30 mouse cellular contexts compared by ENCODE assay signal in the genomic region with DNA sequence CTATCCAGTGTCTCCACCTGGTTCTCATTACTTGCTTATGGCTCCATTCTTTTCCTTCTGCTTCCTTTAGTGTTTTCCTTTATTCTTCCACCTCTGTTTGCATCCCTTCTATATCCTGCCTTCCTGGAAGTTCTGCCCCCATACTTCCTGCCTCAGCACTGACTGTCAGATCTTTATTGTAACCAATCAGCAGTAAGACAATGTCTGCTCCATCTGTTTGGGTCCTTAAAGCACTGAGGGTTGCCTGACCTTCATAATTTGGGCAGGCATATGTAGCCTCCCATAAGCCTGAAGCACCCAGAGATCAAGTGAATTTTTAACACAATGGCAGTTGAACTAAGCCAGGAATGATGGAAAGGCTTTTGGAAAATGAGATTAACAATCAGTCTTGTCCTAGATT.
"Had no signal": no experiment of that assay in that cellular context is flagged by ENCODE, and none has a peak within 500 bp of the region (broad histone marks: within the 10 kb centered on the region; RNA-seq: fewer than 3 reads in every experiment).

No protein-coding gene starts in this region.

- H3K4me1 ChIP-seq: heart, embryonic 10.5 days; heart, embryonic 12.5 days; heart, embryonic 13.5 days; heart, embryonic 15.5 days; hindbrain, embryonic 10.5 days; hindbrain, embryonic 12.5 days; hindbrain, embryonic 13.5 days; hindbrain, embryonic 15.5 days; intestine, embryonic 15.5 days; kidney, embryonic 15.5 days had no signal

- H3K27ac ChIP-seq: heart, embryonic 10.5 days; heart, embryonic 13.5 days; heart, embryonic 15.5 days; hindbrain, embryonic 10.5 days; hindbrain, embryonic 12.5 days; hindbrain, embryonic 13.5 days; hindbrain, embryonic 14.5 days; hindbrain, embryonic 15.5 days; hindbrain, postnatal 0 days; intestine, embryonic 15.5 days; kidney, embryonic 15.5 days; kidney, postnatal 0 days; left cerebral cortex, adult 2 months had no signal

- DNase-seq: heart, postnatal 10 days; heart, postnatal 14 days; heart, postnatal 36 days; heart, postnatal 4 days; kidney, adult 11 months; kidney, adult 18-20 months; kidney, adult 2 months; kidney, adult 8-10 months; kidney, adult 9 months; kidney, postnatal 10 days; kidney, postnatal 14 days; kidney, postnatal 25 days; kidney, postnatal 36 days; kidney, postnatal 4 days; layer of hippocampus, adult 9-11 months; layer of hippocampus, postnatal 36 days had no signal

- H3K36me3 ChIP-seq: heart, embryonic 10.5 days; heart, embryonic 12.5 days; heart, embryonic 13.5 days; heart, embryonic 15.5 days; hindbrain, embryonic 10.5 days; hindbrain, embryonic 12.5 days; hindbrain, embryonic 13.5 days; hindbrain, embryonic 15.5 days; intestine, embryonic 15.5 days; kidney, embryonic 15.5 days had no signal

- H3K4me3 ChIP-seq: heart, embryonic 10.5 days; heart, embryonic 12.5 days; heart, embryonic 13.5 days; heart, embryonic 15.5 days; hindbrain, embryonic 10.5 days; hindbrain, embryonic 12.5 days; hindbrain, embryonic 13.5 days; hindbrain, embryonic 15.5 days; intestine, embryonic 15.5 days; kidney, embryonic 15.5 days; left cerebral cortex, adult 2 months had no signal

- H3K9ac ChIP-seq: heart, embryonic 12.5 days; heart, embryonic 13.5 days; heart, embryonic 15.5 days; hindbrain, embryonic 12.5 days; hindbrain, embryonic 13.5 days; hindbrain, embryonic 14.5 days; hindbrain, embryonic 15.5 days; intestine, embryonic 15.5 days; kidney, embryonic 15.5 days had no signal

- H3K9me3 ChIP-seq: heart, embryonic 10.5 days; heart, embryonic 12.5 days; heart, embryonic 13.5 days; heart, embryonic 15.5 days; hindbrain, embryonic 10.5 days; hindbrain, embryonic 12.5 days; hindbrain, embryonic 13.5 days; hindbrain, embryonic 15.5 days; intestine, embryonic 15.5 days; kidney, embryonic 15.5 days had no signal
